Mouse (Mus musculus) forebrain, embryonic 11.5 days (tissue): ENCODE measurements at regions not wholly inside any gene's neighbourhood (a gene's known extent, or its start where the extent isn't known, plus 50 kb on each side); places are given as distances from the start of the nearest gene placed in this dataset.
A peak's percentile ranks its signal among the peaks of the same experiment; 100 is the strongest.

Source experiments
- ATAC-seq: fragments of 200-750 bp; cut with Nextera tagmentation; replicated peaks from 2 replicates; pipeline ENCODE4 v1.8.0; 2017; ENCODE audit warnings: moderate TSS enrichment; ENCODE audit not compliant: low FRiP score
- DNase-seq: peaks from one replicate; pipeline ENCODE4 v3.0.0-alpha.2; 2017; ENCODE audit warnings: low spot score
- H3K27ac ChIP-seq: fragments of 300-500 bp; sonication (generic); 2 replicates; pipeline ENCODE4 v1.5.1; 2014; ENCODE audit warnings: low read depth, low read length
- H3K27me3 ChIP-seq: fragments of 300-500 bp; sonication (generic); 2 replicates; pipeline ENCODE4 v1.6.1; 2014; ENCODE audit warnings: mild to moderate bottlenecking, low read length, mixed read lengths; ENCODE audit not compliant: control insufficient read depth, insufficient read depth
- H3K36me3 ChIP-seq: fragments of 300-500 bp; sonication (generic); 2 replicates; pipeline ENCODE4 v1.6.1; 2014; ENCODE audit warnings: mild to moderate bottlenecking, low read length, moderate library complexity, mixed read lengths; ENCODE audit not compliant: control insufficient read depth, insufficient read depth
- H3K4me1 ChIP-seq: fragments of 300-500 bp; sonication (generic); replicated peaks from 2 replicates; pipeline ENCODE4 v1.6.1; 2014; ENCODE audit warnings: low read length, mixed read lengths; ENCODE audit not compliant: control insufficient read depth, insufficient read depth
- H3K4me2 ChIP-seq: fragments of 300-500 bp; sonication (generic); 2 replicates; pipeline ENCODE4 v1.6.1; 2014; ENCODE audit warnings: low read depth, mild to moderate bottlenecking, low read length, moderate library complexity, mixed read lengths; ENCODE audit not compliant: severe bottlenecking
- H3K4me3 ChIP-seq: fragments of 300-500 bp; sonication (generic); 2 replicates; pipeline ENCODE4 v1.5.1; 2014; ENCODE audit warnings: low read depth, low read length
- H3K9ac ChIP-seq: fragments of 300-500 bp; sonication (generic); 2 replicates; pipeline ENCODE4 v1.6.1; 2014; ENCODE audit warnings: low read length
- H3K9me3 ChIP-seq: fragments of 300-500 bp; sonication (generic); 2 replicates; pipeline ENCODE4 v1.6.1; 2016; ENCODE audit warnings: low read length, mixed read lengths; ENCODE audit not compliant: control insufficient read depth
- WGBS: fragments of 180-500 bp; shearing (Covaris S2); extraction: QIAGEN DNeasy Blood & Tissue Kit; methylation state at CpG from one replicate; pipeline ENCODE4 v1.1.7; 2014; 5-methylcytosine and 5-hydroxymethylcytosine counted together

DNA sequence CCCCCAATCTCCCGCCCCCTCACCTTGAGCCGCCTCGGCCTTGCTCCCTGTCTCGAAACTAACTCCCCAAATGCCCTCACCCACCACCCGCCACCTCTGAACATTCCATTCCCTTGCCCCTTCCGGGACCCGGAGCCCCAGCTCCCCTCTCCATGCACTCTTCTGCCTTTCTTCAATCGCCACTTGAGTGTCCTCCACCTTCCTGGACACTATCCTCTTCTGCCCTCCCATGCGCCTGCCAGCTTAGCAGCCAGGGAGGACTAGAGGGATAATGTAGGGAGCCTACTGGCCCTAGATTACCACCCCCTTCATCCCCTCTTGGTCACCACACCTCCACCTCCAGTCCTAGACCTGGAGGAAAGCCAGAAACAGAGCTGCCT, 352.3 kb downstream of the Bcor start:
- Histone ChIP-seq H3K27ac (peak overlapping the region; percentile 21; the same call in 1 of the 2 replicates), H3K4me1 (peaks cover 3% of the 10 kb centered on the region), H3K9me3 (no peaks in the 10 kb centered on the region), H3K4me2 (peak overlapping the region; percentile 57), H3K9ac (peak overlapping the region; percentile 29; the same call in 1 of the 2 replicates), H3K4me3 (peak overlapping the region; percentile 28), H3K36me3 (no peaks in the 10 kb centered on the region), H3K27me3 (peaks cover 52% of the 10 kb centered on the region)
- 15% methylated on average over 9 of the region's 9 CpGs for WGBS
- DNase-seq (no peak), ATAC-seq (peak; percentile 31)

DNA sequence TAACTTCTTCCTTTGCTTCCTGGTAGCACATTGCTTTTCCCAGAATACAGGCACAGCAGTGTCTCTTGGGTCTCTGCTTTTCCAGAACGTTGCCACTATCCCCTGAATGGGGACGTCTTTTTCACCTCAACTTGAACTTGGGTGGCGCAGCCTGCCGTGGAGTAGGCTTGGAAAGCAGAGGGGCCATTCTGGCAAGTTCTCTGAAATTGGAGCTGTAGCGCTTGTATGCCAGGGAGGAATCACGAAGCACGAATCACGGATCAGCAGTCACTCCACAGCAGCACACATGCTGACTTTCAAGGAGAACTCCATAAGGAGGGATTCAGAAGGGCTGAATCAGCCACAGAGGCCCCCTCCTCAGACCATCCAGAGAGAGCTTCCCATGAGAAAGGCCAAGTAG, 351.2 kb downstream of the Bcor start:
- ATAC-seq: no peak
- Histone ChIP-seq H3K27ac (no peak overlapping the region), H3K27me3 (peaks cover 48% of the 10 kb centered on the region), H3K4me1 (no peaks in the 10 kb centered on the region; the same call in 1 of the 2 replicates), H3K4me2 (no peak overlapping the region), H3K4me3 (no peak overlapping the region), H3K36me3 (no peaks in the 10 kb centered on the region), H3K9me3 (no peaks in the 10 kb centered on the region), H3K9ac (no peak overlapping the region)
- WGBS: 58% methylated on average over 8 of the region's 8 CpGs
- no peak for DNase-seq

DNA sequence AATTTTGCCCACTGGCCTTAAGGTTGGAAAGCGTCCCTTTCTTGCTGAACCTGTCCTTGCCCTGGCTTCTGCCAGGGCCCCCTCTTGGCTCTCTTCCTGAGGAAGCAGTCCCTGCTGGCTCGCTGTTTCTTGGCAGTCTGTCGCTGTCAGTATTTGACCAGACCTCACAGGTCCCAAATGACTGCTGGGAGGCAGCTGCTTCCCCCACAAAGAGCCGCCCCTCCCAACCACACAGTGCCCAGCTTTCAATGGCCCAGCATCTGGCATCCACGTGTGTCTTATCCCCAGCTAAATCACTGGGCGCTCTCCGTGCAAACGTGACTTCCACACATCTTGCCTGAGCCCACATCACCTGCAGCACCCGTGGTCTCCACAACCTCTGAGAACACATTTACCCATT, 345.3 kb downstream of the Bcor start:
- WGBS: 65% methylated on average over 9 of the region's 9 CpGs
- no peak overlapping the region for H3K4me3 ChIP-seq

DNA sequence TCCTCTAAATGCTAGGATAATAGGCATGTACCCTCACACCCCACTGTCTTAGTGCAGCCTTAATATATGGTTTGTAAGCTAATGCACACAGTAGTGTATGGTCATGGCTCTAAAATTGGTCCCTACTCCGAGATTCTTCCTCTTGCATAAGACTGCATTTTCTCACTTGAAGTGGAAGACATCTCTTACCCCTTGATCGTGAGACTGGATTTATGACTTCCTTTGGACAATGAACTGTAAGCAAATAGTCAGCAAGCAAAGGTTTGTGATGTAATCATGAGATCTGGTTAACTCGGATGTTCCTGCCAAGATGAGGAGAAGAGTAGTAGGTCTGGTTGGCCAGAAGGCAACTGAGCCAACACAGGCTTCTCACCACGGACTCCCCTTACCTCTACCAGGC, 344.3 kb downstream of the Bcor start:
- WGBS: 87% methylated on average over 4 of the region's 4 CpGs
- Histone ChIP-seq H3K4me3 (no peak overlapping the region), H3K27ac (no peak overlapping the region), H3K36me3 (no peaks in the 10 kb centered on the region), H3K4me2 (no peak overlapping the region), H3K4me1 (no peaks in the 10 kb centered on the region), H3K9me3 (no peaks in the 10 kb centered on the region), H3K27me3 (peaks cover 3% of the 10 kb centered on the region), H3K9ac (no peak overlapping the region)
- DNase-seq (no peak), ATAC-seq (no peak)

More for the DNA sequence above, 345.3 kb downstream of the Bcor start:
- H3K36me3 ChIP-seq: no peaks in the 10 kb centered on the region
- no peak for ATAC-seq
- no peaks in the 10 kb centered on the region for H3K9me3 ChIP-seq
- DNase-seq: no peak
- H3K4me2 ChIP-seq: no peak overlapping the region
- H3K27me3 ChIP-seq: peaks cover 3% of the 10 kb centered on the region; the same call in 1 of the 2 replicates
- H3K4me1 ChIP-seq: no peaks in the 10 kb centered on the region
- no peak overlapping the region for H3K27ac ChIP-seq
- no peak overlapping the region for H3K9ac ChIP-seq

DNA sequence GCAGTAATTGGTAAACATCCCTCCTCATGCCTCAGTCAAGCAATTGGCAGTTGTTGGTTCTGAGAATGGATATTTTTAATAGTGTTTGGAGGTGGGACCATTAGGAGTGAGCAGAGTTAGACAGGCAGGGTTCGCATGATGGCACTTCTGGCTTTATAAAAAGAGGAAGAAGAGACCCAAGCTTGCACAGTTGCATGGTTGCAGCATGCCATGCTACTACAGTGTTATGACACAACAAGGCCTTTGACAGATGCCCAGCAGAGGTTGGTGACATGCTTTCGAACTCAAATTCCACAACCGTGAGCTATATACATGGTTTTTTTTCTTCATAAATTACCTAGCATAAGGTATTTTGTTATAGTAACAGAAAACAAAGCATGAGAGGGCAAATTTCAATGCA, 341.5 kb downstream of the Bcor start:
- 98% methylated on average over 3 of the region's 3 CpGs for whole genome bisulfite sequencing
- no peaks in the 10 kb centered on the region for H3K36me3 ChIP-seq
- H3K27me3 ChIP-seq: peaks cover 8% of the 10 kb centered on the region
- no peak for DNase-seq
- no peak for ATAC-seq
- 0 out of 2 replicates have a peak, but pooled peaks cover 2% of the 10 kb centered on the region for H3K4me1 ChIP-seq
- H3K27ac ChIP-seq: no peak overlapping the region
- H3K4me2 ChIP-seq: no peak overlapping the region
- no peak overlapping the region for H3K4me3 ChIP-seq
- H3K9me3 ChIP-seq: no peaks in the 10 kb centered on the region
- H3K9ac ChIP-seq: no peak overlapping the region

GRCm38 (mm10) chrX:11821165-11821564, 339.0 kb downstream of the Bcor start:
- Histone ChIP-seq H3K27me3 (peaks cover 13% of the 10 kb centered on the region), H3K4me3 (no peak overlapping the region)
- ATAC-seq: no peak

DNA sequence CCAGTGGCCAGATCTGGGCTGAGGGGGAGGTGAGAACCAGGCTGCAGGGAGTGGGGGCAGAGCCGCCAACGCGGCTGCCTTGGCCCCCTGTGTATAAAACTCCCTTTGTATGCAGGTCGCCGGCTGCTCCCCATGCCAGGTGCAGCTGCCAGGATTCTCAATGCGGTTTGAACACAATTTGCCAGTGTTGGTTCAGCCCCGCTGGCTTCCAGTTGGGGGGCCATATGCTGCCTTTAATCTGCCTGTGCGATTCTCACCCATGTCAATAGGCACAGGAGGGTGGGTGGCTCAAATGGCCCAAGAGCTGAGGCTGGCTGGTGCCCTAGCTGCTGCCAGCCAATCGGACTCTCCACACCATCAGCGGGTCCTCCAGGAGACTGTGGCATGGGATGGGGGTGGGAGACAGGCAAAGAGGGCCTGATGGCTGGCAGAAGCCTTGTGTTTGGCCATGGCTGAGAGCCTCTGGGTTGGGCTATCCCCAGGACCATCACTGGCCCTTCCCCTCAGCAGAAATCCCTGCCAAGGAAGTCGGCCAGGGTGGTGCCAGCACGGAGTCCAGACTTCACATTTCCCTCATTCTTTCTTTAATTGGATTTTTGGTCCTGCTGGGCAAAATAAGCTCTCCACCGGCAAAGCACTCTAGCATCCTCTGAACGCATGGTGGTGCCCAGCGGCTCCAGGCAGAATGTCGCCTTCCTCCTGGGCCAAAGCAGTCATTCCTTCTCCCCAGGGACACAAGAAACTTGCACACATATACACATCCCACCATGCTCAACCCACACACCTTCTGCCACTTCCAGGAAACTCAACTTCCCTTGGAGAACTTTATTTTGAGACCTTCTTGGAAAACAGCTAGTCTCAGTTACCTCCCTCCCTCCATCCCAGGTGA, 338.0 kb downstream of the Bcor start:
- H3K4me2 ChIP-seq: no peak overlapping the region
- no peak overlapping the region for H3K4me3 ChIP-seq
- ATAC-seq (peak; percentile 51; the same call in 1 of the 2 replicates), DNase-seq (no peak)
- 0 out of 2 replicates have a peak, but pooled peaks cover 2% of the 10 kb centered on the region for H3K4me1 ChIP-seq
- WGBS: 43% methylated on average over 16 of the region's 16 CpGs
- H3K27ac ChIP-seq: no peak overlapping the region
- no peak overlapping the region for H3K9ac ChIP-seq
- H3K27me3 ChIP-seq: peaks cover 13% of the 10 kb centered on the region
- no peaks in the 10 kb centered on the region for H3K36me3 ChIP-seq
- H3K9me3 ChIP-seq: no peaks in the 10 kb centered on the region

More at GRCm38 (mm10) chrX:11821165-11821564, 339.0 kb downstream of the Bcor start:
- H3K9ac ChIP-seq: no peak overlapping the region
- DNase-seq: no peak
- no peaks in the 10 kb centered on the region for H3K9me3 ChIP-seq
- H3K4me1 ChIP-seq: 0 out of 2 replicates have a peak, but pooled peaks cover 2% of the 10 kb centered on the region
- WGBS: 86% methylated on average over 2 of the region's 2 CpGs
- no peaks in the 10 kb centered on the region for H3K36me3 ChIP-seq
- H3K27ac ChIP-seq: no peak overlapping the region
- H3K4me2 ChIP-seq: no peak overlapping the region

DNA sequence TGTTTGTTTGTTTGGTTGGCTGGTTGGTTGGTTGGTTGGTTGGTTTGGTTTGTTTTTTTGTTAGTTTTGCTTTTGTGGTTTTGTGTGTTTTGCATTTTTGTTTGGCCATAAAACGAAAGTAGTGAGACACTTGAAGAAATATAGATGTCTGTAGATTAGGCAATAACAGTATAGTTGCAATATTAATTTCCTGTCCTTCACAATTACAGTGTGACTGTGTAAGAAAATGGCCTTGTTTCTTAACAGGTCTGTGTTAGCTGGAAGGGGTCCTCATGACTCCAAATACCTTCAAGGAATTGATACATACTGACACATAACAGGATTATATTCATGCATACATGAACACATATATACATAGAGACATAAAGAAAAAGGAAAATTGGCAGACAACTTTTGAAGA, 334.2 kb downstream of the Bcor start:
- Histone ChIP-seq H3K9ac (no peak overlapping the region), H3K4me2 (no peak overlapping the region), H3K27me3 (peaks cover 11% of the 10 kb centered on the region), H3K36me3 (no peaks in the 10 kb centered on the region), H3K9me3 (no peaks in the 10 kb centered on the region), H3K4me1 (0 out of 2 replicates have a peak, but pooled peaks cover 4% of the 10 kb centered on the region), H3K4me3 (no peak overlapping the region), H3K27ac (no peak overlapping the region)
- 71% methylated on average over 1 of the region's 1 CpGs for WGBS
- DNase-seq: no peak
- no peak for ATAC-seq
